Mouse (Mus musculus) layer of hippocampus, adult 18-20 months (tissue): ENCODE data around the gene Bok. TPM values are rescaled to one million over a fixed set of nuclear protein-coding genes. Genes with fewer than 3 reads are reported as not detected.
A peak's percentile ranks its signal among the peaks of the same experiment; 100 is the strongest.

Source experiments
- DNase-seq, 2 experiments: peaks; one replicate each; pipeline ENCODE4 v3.0.0; 2022; ENCODE audit warnings: low spot score in 2 of 2
- total RNA-seq, 2 experiments: library from RNA; stranded (reverse); gene quantifications; 2 replicates each; pipeline ENCODE4 v1.2.3; 2021

Gene Bok
- total RNA-seq, 2 experiments from 2014 or later = 56.6 to 59.1 TPM

DNA sequence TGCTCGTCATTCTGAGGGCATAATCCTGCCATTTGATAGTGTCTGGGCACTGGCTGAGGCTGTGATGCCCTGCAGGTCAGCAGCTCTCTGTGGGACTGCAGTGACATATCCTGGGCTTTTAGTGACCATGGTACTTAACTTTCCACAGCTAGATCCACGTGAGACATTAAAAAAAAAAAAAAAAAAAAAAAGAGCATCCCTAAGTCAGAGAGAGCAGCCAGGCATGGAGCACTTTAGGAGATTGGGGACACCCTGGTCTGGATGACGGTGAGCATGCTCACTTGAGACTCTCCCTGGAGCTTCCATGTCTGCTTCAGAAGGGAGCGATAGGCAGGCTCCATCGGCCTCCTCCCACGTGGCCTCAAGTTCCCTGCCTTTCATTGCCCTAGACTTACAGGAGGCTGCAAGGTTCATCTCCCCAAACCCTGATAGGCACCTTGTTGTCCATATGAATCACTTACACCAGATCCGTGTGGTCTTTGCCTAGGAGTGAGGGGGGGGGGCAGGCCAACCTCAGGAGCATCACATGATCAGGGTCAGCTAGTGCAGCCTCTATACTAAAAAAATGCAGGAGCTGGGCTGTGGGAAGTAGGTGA is 4.5 kb downstream of the Bok start:
- DNase-seq = no peak

- DNase-seq = peak in 1 of 2 experiments; percentile 32
Observed at GRCm38 (mm10) chr1:93691106-93691505, 5.6 kb downstream of the Bok start.

DNA sequence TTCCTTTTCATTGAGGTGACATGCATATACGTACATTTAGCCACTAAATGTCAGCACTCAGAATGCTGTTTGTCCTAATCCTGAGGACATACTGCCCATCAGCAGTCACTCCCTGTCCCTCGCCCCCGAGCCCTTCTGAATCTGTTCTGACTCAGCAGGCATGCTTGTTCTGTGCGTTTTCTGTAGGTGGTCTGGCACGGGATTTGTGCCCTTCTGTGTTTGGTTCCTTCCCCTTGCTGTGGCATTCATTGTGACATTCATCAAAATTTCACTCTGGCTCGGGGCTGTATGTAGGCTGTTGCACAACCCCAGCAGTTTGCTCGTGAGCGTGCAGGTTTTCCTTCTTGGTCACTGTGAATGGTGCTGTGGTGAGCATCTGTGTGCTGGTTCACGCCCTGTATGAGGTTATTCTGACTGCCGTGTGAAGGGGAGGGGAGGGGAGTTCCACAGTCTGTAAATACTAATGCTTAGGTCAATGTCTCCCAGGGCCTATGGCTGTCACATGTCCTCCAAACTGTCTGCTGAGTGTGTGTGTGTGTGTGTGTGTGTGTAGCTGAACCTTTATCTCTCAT is 6.4 kb downstream of the Bok start:
- peak; percentile 26 to 73 for DNase-seq

DNA sequence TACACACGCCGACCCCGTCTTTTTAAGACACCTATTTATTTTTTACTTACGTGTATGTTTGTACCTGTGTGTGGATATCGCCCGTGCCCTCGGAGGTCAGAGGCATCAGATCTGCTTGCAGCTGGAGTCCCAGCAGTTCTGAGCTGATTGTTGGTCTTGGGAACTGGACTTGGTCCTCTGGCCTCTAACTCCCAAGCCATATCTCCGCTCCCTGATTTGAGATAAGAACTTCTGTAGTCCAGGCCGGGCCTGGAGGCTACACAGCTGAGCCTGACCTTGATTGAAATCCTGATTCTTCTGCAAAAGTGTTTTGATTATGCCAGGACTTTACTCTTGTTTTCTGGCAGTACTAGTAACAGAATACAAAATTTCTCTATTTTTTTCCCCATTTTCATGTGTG is 7.3 kb downstream of the Bok start:
- DNase-seq = no peak

- no peak for DNase-seq
Observed at GRCm38 (mm10) chr1:93693502-93693901, 8.0 kb downstream of the Bok start.

DNA sequence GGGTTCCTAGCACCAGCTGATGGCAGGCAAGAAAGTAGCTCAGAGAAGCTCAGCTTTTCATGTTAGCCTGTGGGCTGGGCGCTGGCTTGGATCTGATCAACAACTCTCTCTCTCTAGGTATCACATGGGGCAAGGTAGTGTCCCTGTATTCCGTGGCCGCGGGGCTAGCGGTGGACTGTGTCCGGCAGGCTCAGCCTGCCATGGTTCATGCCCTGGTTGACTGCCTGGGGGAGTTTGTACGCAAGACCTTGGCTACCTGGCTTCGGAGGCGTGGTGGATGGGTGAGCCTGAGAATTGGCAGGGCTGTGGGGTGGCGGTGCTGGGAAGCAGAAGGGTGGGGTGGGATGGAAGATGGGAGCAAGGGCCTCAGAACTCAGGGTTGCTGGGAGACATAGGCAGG is 8.5 kb downstream of the Bok start:
- DNase-seq = no peak

DNA sequence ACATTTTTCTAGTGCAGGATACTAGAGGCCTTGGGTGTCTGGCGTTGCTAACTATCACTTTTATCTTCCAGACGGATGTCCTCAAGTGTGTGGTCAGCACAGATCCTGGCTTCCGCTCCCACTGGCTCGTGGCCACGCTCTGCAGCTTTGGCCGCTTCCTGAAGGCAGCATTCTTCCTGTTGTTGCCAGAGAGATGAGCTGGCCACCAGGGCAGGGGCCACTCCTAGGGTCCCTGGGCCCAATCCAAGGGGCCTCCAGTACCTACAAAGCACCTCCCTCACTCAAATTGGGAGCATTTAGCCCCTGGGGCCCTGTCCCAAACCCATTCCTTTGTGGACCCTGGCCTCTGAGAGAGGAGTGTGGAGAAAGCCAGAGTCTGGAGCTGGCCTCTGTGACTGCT is 9.5 kb downstream of the Bok start:
- no peak for DNase-seq

GRCm38 (mm10) chr1:93697317-93697716 is 11.9 kb downstream of the Bok start:
- no peak for DNase-seq

DNA sequence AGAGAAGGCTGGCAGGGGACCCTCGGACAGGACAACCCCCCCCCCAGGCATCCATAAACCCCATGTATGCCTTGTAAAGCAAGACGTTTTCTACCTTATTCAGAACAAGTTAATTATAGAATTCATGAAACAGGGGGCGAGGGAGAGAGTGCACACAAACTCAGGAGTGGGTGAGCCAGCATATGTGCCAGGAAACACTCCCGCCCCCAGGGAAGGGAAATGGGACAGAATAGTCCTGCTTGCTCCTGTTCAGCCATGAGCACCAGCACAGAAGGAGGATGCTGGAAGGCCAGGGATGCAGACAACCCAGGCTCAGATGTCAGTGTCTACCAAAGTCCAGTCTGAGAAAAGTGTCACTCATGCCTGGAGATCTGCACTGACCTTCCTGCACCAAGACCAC is 13.7 kb downstream of the Bok start:
- DNase-seq = peak; percentile 42 to 76

DNA sequence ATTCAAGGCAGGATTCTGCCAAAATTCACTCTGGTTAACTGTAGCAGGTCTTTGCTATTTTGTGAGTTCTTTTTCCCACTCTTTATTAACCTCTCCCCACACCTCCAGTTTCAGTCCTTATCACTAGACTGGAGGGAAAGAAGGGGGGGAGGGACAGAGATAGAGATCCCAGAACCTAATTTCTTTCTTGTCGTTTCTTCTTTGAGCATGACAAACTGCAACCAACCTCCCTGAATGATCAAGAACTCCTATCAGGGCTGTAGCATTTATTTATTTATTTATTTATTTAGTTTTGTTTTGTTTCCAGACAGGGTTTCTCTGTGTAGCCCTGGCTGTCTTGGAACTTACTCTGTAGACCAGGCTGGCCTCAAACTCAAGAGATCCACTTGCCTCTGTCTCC is 16.6 kb downstream of the Bok start:
- DNase-seq = no peak

DNA sequence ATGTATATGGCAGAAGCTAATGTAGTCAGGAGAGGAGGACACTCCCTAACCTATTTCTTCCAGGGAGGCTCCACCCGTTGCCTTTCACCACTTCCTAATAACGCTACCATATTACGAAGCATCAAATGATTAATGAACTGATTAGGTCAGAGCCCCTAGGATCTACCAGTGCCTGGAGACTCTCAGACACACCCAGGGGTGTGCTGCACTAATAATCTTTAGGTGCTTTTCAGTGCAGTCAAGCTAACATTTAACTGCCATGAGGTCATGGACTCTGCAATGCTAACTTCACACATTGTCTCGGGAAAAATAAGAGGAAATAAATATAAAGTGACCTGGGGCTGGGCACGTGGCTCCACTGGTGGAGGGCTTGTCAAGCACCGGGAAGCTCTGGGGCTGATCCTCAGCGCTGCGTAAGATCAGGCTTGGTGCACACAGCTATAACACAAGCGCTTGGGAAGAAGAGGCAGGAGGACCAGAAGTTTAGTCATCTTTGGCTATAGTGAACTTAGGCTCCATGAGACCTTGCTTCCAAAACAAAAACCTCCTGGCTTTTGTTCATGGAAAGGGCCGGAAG is 18.1 kb downstream of the Bok start:
- DNase-seq = no peak

DNA sequence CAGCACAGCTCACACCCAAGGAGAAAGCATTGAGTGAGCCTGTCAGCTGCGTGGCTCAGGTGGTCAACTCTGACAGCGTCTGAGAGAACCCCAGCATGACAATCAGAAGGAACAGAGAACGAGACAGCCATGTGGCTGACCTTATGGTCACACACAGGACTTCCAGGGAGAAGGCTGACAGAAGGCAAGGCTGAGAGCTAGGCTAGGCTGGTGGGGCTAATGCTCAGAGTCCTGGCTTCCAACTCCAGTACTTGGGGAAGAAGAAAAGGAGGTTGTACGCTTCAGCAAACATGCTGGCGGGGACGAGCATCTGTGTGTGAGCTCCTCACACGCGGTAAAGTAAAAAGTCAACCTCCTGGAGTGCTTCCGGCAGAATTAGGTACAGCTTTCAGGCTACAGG is 18.9 kb downstream of the Bok start:
- no peak for DNase-seq

GRCm38 (mm10) chr1:93705389-93705788 is 19.9 kb downstream of the Bok start:
- DNase-seq = no peak

DNA sequence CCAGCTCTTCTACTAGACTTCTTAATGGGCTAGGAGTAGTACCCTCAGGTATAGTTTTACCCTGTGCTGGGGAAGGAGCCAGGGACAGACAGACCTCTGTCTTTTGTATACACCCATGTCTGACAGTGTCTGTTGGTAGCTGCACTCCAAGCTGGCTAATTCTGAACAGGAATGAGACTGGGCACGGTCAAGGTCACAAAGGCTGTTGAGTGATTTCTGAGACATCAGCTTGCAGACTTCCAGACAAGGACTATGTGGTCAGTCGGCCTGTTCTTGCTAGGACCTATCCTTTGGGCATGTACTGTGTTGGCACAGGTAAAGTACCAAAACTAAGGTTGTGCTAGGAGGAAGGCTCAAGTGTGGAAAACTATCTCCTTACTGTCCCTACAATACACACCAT is 30.7 kb downstream of the Bok start:
- DNase-seq = no peak

DNA sequence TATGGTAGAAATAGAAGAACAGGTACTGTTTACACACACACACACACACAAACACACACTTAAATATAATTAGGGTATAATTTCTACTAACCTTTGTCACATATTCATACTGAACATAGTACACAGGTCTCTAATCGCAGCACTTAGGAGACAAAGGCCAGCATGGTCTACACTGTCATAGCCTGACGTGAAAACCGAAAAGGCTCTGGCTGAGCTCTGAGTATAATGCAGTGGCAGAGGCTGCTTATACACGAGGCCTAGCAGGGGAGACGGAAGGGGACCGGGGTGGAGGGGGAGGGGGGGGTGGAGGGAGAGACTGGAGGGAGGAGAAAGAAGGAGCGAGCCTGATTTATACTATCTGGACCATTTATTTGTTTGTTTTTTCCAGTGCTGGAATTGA is 36.1 kb downstream of the Bok start:
- DNase-seq = no peak

- no peak for DNase-seq
Observed at GRCm38 (mm10) chr1:93724623-93725022, 39.2 kb downstream of the Bok start.

DNA sequence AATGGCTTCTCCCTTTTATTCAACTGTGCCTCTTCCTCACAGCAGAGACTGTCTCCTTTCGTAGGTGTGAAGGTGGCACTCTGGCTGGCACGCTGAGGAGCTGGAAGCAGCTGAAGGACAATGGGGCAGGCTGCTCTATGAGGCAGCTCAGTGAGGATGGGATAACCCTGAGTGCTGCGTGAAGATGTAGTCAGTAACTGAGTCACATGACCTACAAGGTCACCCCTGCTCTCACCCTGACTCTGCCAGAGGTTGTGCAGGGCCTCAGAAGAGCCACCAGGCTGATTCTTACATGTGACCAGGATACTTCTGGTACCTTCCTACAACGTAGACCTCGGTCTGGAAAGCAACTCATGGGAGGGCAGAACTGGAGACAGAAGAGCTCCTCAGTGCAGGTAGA is 40.2 kb downstream of the Bok start:
- DNase-seq = no peak

DNA sequence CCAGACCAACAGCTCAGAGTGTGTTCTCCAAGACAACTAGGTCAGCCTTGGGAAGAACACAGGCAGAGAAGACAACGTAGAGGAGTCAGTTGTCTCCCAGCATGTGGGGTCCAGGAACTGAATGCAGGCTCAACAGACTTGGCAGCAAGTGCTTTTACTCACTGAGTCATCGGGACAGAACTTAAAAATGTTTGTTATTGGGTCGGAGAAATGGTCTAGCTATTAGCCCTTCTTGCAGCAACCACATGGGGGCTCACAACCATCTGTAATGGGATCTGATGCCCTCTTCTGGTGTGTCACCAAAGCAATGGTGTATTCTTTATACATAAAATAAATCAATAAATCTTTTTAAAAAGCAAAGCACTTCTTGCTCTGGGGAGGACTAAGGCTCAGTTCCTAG is 40.7 kb downstream of the Bok start:
- no peak for DNase-seq

DNA sequence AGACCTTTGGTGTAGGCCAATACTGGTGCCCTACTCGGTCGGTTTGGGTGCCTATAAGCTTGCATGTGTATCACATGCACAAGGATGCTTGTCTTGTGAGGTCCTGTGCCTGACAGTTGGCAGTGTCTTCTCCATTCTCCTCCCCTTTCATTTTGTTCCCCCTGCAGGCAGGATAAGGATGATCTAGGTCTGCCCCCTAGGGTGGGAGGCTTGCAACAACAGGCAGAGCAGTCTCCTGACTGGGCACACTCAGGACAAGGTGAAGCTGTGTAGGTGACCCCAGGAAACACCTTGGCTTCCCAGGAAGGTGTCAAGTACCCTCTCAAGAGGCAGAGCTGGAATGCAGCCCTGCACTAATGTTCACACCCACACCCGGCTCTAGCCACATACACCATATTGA is 41.5 kb downstream of the Bok start:
- DNase-seq = peak; percentile 28 to 51

DNA sequence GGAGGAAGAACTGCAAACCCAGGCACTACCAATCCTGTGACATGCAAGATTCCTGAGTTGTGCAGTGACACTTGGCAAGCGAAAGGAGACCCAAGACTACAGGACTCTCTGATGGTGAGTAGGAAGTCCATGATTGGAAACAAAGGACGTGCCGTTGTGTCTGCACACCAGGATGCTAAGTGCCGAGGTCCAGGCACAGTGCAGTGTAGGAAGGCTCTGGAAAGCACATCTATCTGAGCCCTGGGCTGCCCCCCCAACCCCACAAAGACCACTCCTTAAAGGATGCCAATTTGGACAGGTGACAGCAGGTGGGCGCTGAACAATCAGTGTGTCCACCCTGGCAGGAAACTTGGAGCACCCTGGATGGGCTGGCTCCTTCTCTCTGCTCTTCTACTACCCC is 45.6 kb downstream of the Bok start:
- DNase-seq = no peak

DNA sequence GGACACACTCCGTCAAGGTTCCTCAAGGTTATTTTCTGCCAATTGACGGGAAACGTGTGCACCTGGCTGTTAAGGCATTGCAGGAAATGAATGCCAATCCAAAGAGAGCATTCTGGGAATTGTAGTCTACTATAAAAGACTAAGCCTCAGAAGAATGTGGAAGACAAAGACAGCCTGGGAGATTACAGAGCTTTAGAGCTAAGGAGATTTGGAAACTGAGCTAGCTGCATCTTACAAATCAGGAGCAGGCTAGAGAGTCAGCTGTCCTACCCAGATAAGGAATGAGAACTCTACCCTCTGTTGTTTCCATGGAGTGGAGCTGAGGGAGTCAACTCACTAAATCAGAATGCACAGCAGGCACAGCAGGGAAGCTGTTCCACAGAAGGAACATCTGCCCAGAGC is 46.4 kb downstream of the Bok start:
- peak in 1 of 2 experiments; percentile 20 for DNase-seq

GRCm38 (mm10) chr1:93735859-93736258 is 50.4 kb downstream of the Bok start:
- no peak for DNase-seq

GRCm38 (mm10) chr1:93737711-93738110 is 52.3 kb downstream of the Bok start:
- DNase-seq = no peak
